8 mouse cellular contexts compared by ENCODE assay signal in genomic region chr8:92360083-92360861, GRCm38 (mm10). TPM values are rescaled to one million over a fixed set of nuclear protein-coding genes. Genes with fewer than 3 reads are reported as not detected.
DNase-seq lines count a peak whose midpoint lies in the region; ATAC-seq and TF ChIP-seq lines count a peak whose summit lies in the region.

No protein-coding gene starts in this region.

- H3K79me2 ChIP-seq in myocyte (ENCODE audit: control insufficient read depth, insufficient read depth) = peaks cover 12% of the 10 kb centered on the region

- TF ChIP-seq POLR2A in ES-Bruce4 (IDR thresholded peaks at IDR 0.05; ENCODE audit: insufficient read depth, low read length) (no peak), myocyte (IDR thresholded peaks at IDR 0.05; ENCODE audit: insufficient read length, low read depth) (peak; percentile 27)

- no peak overlapping the region for H3K27ac ChIP-seq in ES-Bruce4 (ENCODE audit: insufficient read depth, low read length)
- no peak overlapping the region for H3K27ac ChIP-seq in forebrain, embryonic 16.5 days (ENCODE audit: low read length)

- no peak for TF ChIP-seq CTCF in ES-Bruce4 (IDR thresholded peaks at IDR 0.05; ENCODE audit: low read depth, low read length)

- no peak for TF ChIP-seq EP300 in ES-Bruce4 (IDR thresholded peaks at IDR 0.05; ENCODE audit: insufficient read depth, low read depth, low read length)

- peak; percentile 53 to 61 for DNase-seq in cerebellum, postnatal 10 days
- no peak for DNase-seq in cerebellum, adult 11 months
- DNase-seq in kidney, postnatal 10 days = peak; percentile 43
- no peak for DNase-seq in layer of hippocampus, postnatal 25 days (ENCODE audit: extremely low spot score in 1 of 2, low spot score in 1 of 2)

- under 1% methylated on average over 77 of the region's 77 CpGs for WGBS in forebrain, embryonic 16.5 days

- peaks cover 57% of the 10 kb centered on the region for H3K27me3 ChIP-seq in ES-Bruce4 (ENCODE audit: control insufficient read depth, insufficient read depth, low read length, poor library complexity, severe bottlenecking)
- peaks cover 70% of the 10 kb centered on the region for H3K27me3 ChIP-seq in forebrain, embryonic 16.5 days (replicated peaks; ENCODE audit: control insufficient read depth, insufficient read depth, low read length)
- H3K27me3 ChIP-seq in myocyte (ENCODE audit: control insufficient read depth, insufficient read depth, insufficient read length) = no peaks in the 10 kb centered on the region

- peak overlapping the region; percentile 38 for H3K4me3 ChIP-seq in ES-Bruce4 (ENCODE audit: low read depth, low read length)
- peak overlapping the region; percentile 17 for H3K4me3 ChIP-seq in forebrain, embryonic 16.5 days (replicated peaks; ENCODE audit: low read length)
- H3K4me3 ChIP-seq in myocyte = peak overlapping the region; percentile 95

- H3K36me3 ChIP-seq in ES-Bruce4 (ENCODE audit: control insufficient read depth, insufficient read depth, low read length, poor library complexity, severe bottlenecking) (no peaks in the 10 kb centered on the region), myocyte (ENCODE audit: control insufficient read depth, insufficient read depth) (peaks cover 6% of the 10 kb centered on the region)
- no peaks in the 10 kb centered on the region for H3K36me3 ChIP-seq in forebrain, embryonic 16.5 days (ENCODE audit: control insufficient read depth, insufficient read depth)

- H3ac ChIP-seq in myocyte (ENCODE audit: control insufficient read depth, insufficient read length) = peak overlapping the region; percentile 39

- H3K4me2 ChIP-seq in forebrain, embryonic 16.5 days (ENCODE audit: low read length) = peak overlapping the region; percentile 28
- H3K4me2 ChIP-seq in myocyte (ENCODE audit: low read depth) = peak overlapping the region; percentile 78

- ATAC-seq in forebrain, embryonic 16.5 days = no peak
- no peak for ATAC-seq in CD4-positive, CD25-positive, alpha-beta regulatory T cell, adult 4 months

- peak overlapping the region; percentile 36 for H3K9ac ChIP-seq in ES-Bruce4 (ENCODE audit: low read depth, poor library complexity, severe bottlenecking)
- H3K9ac ChIP-seq in forebrain, embryonic 16.5 days (replicated peaks; ENCODE audit: low read depth, low read length) = no peak overlapping the region

- H3K9me3 ChIP-seq in ES-Bruce4 (replicated peaks; ENCODE audit: control insufficient read depth, insufficient read depth, low read length, poor library complexity, severe bottlenecking) = no peaks in the 10 kb centered on the region
- H3K9me3 ChIP-seq in forebrain, embryonic 16.5 days (ENCODE audit: control insufficient read depth, low read length) = no peaks in the 10 kb centered on the region

- no peaks in the 10 kb centered on the region for H3K4me1 ChIP-seq in ES-Bruce4 (ENCODE audit: control insufficient read depth, insufficient read depth, low read length)
- peaks cover 39% of the 10 kb centered on the region for H3K4me1 ChIP-seq in forebrain, embryonic 16.5 days (replicated peaks; ENCODE audit: control insufficient read depth, insufficient read depth, low read length)

TF ChIP-seq in myocyte, 11 proteins besides CTCF, POLR2A, EP300 and RAD21:
- TF ChIP-seq MYOD1 (IDR thresholded peaks at IDR 0.05; ENCODE audit: control insufficient read depth in 1 of 3, insufficient read length in 2 of 3, low read depth in 2 of 3) (no peak), MAX (IDR thresholded peaks at IDR 0.05; ENCODE audit: low read depth) (no peak), REST (IDR thresholded peaks at IDR 0.05; ENCODE audit: insufficient read depth, insufficient read length) (no peak), SRF (IDR thresholded peaks at IDR 0.05; ENCODE audit: control insufficient read depth, insufficient read length, low read depth) (no peak), USF1 (IDR thresholded peaks at IDR 0.05; ENCODE audit: low read depth) (no peak), CEBPB (IDR thresholded peaks at IDR 0.05; ENCODE audit: insufficient read depth, poor library complexity, severe bottlenecking) (no peak), TCF12 (IDR thresholded peaks at IDR 0.05; ENCODE audit: insufficient read depth, poor library complexity, severe bottlenecking) (no peak), MYOG (IDR thresholded peaks at IDR 0.05; ENCODE audit: control insufficient read depth in 1 of 3, insufficient read depth in 1 of 3, insufficient read length in 2 of 3, low read depth in 2 of 3) (no peak), POLR2AphosphoS2 (IDR thresholded peaks at IDR 0.05; ENCODE audit: insufficient read length, low read depth) (no peak), E2F4 (IDR thresholded peaks at IDR 0.05; ENCODE audit: insufficient read depth) (no peak), TCF3 (IDR thresholded peaks at IDR 0.05; ENCODE audit: insufficient read length, low read depth) (no peak)

RNA-seq across cellular contexts. Expression of gene Irx5, which starts 2.8 kb away (rescaled TPM):
- polyA plus RNA-seq in ES-Bruce4 (2011; ENCODE audit: insufficient read depth, insufficient read length, low read depth, missing spikeins) = 0.25 and 0.55 TPM in 2 replicates
- polyA plus RNA-seq in forebrain, embryonic 16.5 days (2015; fragmentation: Nextera tagmentation; extraction: Ambion mirVana) = 0.30 and 0.45 TPM in 2 replicates
- polyA plus RNA-seq in myocyte (2012; fragmentation: generic; extraction: Trizol) = 8.2 TPM
- not detected for polyA plus RNA-seq in CD4-positive, CD25-positive, alpha-beta regulatory T cell, adult 4 months (2017; shearing (Covaris generic))
- under 1 TPM in 1 of 2 experiments, not detected in 1; 0.14 TPM for total RNA-seq in layer of hippocampus, postnatal 25 days (2021)

Comparison
In these comparisons a context has a peak if more than half of its experiments do, and no peak if none do; other contexts are left out.
1. DNase-seq: peak in cerebellum, postnatal 10 days (2 of 2) and kidney, postnatal 10 days (single experiment); none in cerebellum, adult 11 months (single experiment) and layer of hippocampus, postnatal 25 days (0 of 2).
2. H3K4me3 ChIP-seq: peak in every context shown above with its lines; median percentile 95 in myocyte; 38 in ES-Bruce4; 17 in forebrain, embryonic 16.5 days.